Mouse (Mus musculus): ENCODE measurements at regions not wholly inside any gene's neighbourhood (a gene's known extent, or its start where the extent isn't known, plus 50 kb on each side); places are given as distances from the start of the nearest gene placed in this dataset.

- Histone ChIP-seq H3K79me2 (replicated peaks; ENCODE audit: control insufficient read depth, extremely low read depth, insufficient read depth, poor library complexity, severe bottlenecking) (no peaks in the 10 kb centered on the region), H3K9me3 (replicated peaks; ENCODE audit: low read length) (peaks cover 67% of the 10 kb centered on the region), H3K36me3 (replicated peaks in 1 of 2; ENCODE audit: control insufficient read depth in 1 of 2, insufficient read depth in 1 of 2, low read length in 1 of 2) (no peaks in the 10 kb centered on the region), H3K4me2 (ENCODE audit: insufficient read depth, low read depth, poor library complexity, severe bottlenecking) (no peak overlapping the region), H3K4me1 (ENCODE audit: control insufficient read depth in 1 of 2, insufficient read depth in 2 of 2) (no peaks in the 10 kb centered on the region), H3K4me3 (replicated peaks in 1 of 3; ENCODE audit: low read depth in 2 of 3, low read length in 2 of 3, poor library complexity in 1 of 3) (no peak overlapping the region), H3K27me3 (replicated peaks) (no peaks in the 10 kb centered on the region), H3K27ac (ENCODE audit: insufficient read depth, low read depth) (no peak overlapping the region), H3K9ac (ENCODE audit: insufficient read depth, low read depth) (no peak overlapping the region)
- TF ChIP-seq ETS1 (conservative IDR thresholded peaks at IDR 0.05; ENCODE audit: low read depth, low read length) (no peak), ZMIZ1 (IDR thresholded peaks at IDR 0.05; ENCODE audit: low read depth, low read length) (no peak), USF1 (IDR thresholded peaks at IDR 0.05; ENCODE audit: low read depth, low read length) (no peak), E2F4 (IDR thresholded peaks at IDR 0.05; ENCODE audit: insufficient replicate concordance, low read depth, low read length) (no peak), RCOR1 (conservative IDR thresholded peaks at IDR 0.05; ENCODE audit: low read depth, low read length) (no peak), PAX5 (IDR thresholded peaks at IDR 0.05; ENCODE audit: low read length) (no peak), MXI1 (IDR thresholded peaks at IDR 0.05; ENCODE audit: low read depth, low read length) (no peak), CHD2 (IDR thresholded peaks at IDR 0.05; ENCODE audit: low read length) (no peak), USF2 (conservative IDR thresholded peaks at IDR 0.05; ENCODE audit: low read depth, low read length) (no peak), POLR2A (IDR thresholded peaks at IDR 0.05; ENCODE audit: low read depth, low read length) (no peak), SIN3A (IDR thresholded peaks at IDR 0.05; ENCODE audit: low read length) (no peak), UBTF (IDR thresholded peaks at IDR 0.05; ENCODE audit: low read depth, low read length) (no peak), TCF12 (IDR thresholded peaks at IDR 0.05; ENCODE audit: low read depth, low read length) (no peak), ZC3H11A (IDR thresholded peaks at IDR 0.05; ENCODE audit: low read depth, low read length) (no peak), CTCF (conservative IDR thresholded peaks at IDR 0.05 in 1 of 2, IDR thresholded peaks at IDR 0.05 in 1 of 2; ENCODE audit: low read depth in 2 of 2, low read length in 2 of 2) (no peak)
- no peak for DNase-seq (ENCODE audit: extremely low read depth)
- dilution Hi-C loops (cut with MboI; ENCODE audit: extremely low pct_ligation_motif_present, extremely low pct_unique_long_range_greater_than_20kb, low sequenced_read_pairs): no loop called here
- in situ Hi-C loops (cut with MboI; ENCODE audit: low pct_ligation_motif_present, low pct_unique_long_range_greater_than_20kb, low sequenced_read_pairs): no loop called here
Measured at GRCm38 (mm10) chr2:171593884-171594283, 449.4 kb downstream of the Cbln4 start.

GRCm38 (mm10) chr2:171592315-171592714 is 451.0 kb downstream of the Cbln4 start:
- Histone ChIP-seq H3K4me1 (ENCODE audit: control insufficient read depth in 1 of 2, insufficient read depth in 2 of 2) (no peaks in the 10 kb centered on the region), H3K27me3 (replicated peaks) (no peaks in the 10 kb centered on the region), H3K36me3 (replicated peaks in 1 of 2; ENCODE audit: control insufficient read depth in 1 of 2, insufficient read depth in 1 of 2, low read length in 1 of 2) (no peaks in the 10 kb centered on the region), H3K79me2 (replicated peaks; ENCODE audit: control insufficient read depth, extremely low read depth, insufficient read depth, poor library complexity, severe bottlenecking) (no peaks in the 10 kb centered on the region), H3K27ac (ENCODE audit: insufficient read depth, low read depth) (no peak overlapping the region), H3K9ac (ENCODE audit: insufficient read depth, low read depth) (no peak overlapping the region), H3K4me2 (ENCODE audit: insufficient read depth, low read depth, poor library complexity, severe bottlenecking) (no peak overlapping the region), H3K4me3 (replicated peaks in 1 of 3; ENCODE audit: low read depth in 2 of 3, low read length in 2 of 3, poor library complexity in 1 of 3) (no peak overlapping the region), H3K9me3 (replicated peaks; ENCODE audit: low read length) (peaks cover 70% of the 10 kb centered on the region)
- in situ Hi-C loops (cut with MboI; ENCODE audit: low pct_ligation_motif_present, low pct_unique_long_range_greater_than_20kb, low sequenced_read_pairs): no loop called here
- TF ChIP-seq UBTF (IDR thresholded peaks at IDR 0.05; ENCODE audit: low read depth, low read length) (no peak), MXI1 (IDR thresholded peaks at IDR 0.05; ENCODE audit: low read depth, low read length) (no peak), JUN (IDR thresholded peaks at IDR 0.05; ENCODE audit: insufficient read depth, low read depth, low read length) (no peak), JUND (conservative IDR thresholded peaks at IDR 0.05; ENCODE audit: low read depth, low read length) (no peak), USF2 (conservative IDR thresholded peaks at IDR 0.05; ENCODE audit: low read depth, low read length) (no peak), MAZ (IDR thresholded peaks at IDR 0.05; ENCODE audit: low read depth, low read length) (no peak), HCFC1 (IDR thresholded peaks at IDR 0.05; ENCODE audit: low read depth, low read length) (no peak), TCF12 (IDR thresholded peaks at IDR 0.05; ENCODE audit: low read depth, low read length) (no peak), ZNF384 (IDR thresholded peaks at IDR 0.05; ENCODE audit: low read depth, low read length) (no peak), CTCF (conservative IDR thresholded peaks at IDR 0.05 in 1 of 2, IDR thresholded peaks at IDR 0.05 in 1 of 2; ENCODE audit: low read depth in 2 of 2, low read length in 2 of 2) (no peak), ZMIZ1 (IDR thresholded peaks at IDR 0.05; ENCODE audit: low read depth, low read length) (no peak), POLR2A (IDR thresholded peaks at IDR 0.05; ENCODE audit: low read depth, low read length) (no peak), NRF1 (IDR thresholded peaks at IDR 0.05; ENCODE audit: low read depth, low read length) (no peak), RAD21 (IDR thresholded peaks at IDR 0.05; ENCODE audit: low read depth, low read length) (no peak), E2F4 (IDR thresholded peaks at IDR 0.05; ENCODE audit: insufficient replicate concordance, low read depth, low read length) (no peak), SMC3 (IDR thresholded peaks at IDR 0.05; ENCODE audit: low read depth, low read length) (no peak), ETS1 (conservative IDR thresholded peaks at IDR 0.05; ENCODE audit: low read depth, low read length) (no peak), CHD1 (IDR thresholded peaks at IDR 0.05; ENCODE audit: low read depth, low read length) (no peak), ZC3H11A (IDR thresholded peaks at IDR 0.05; ENCODE audit: low read depth, low read length) (no peak)
- dilution Hi-C loops (cut with MboI; ENCODE audit: extremely low pct_ligation_motif_present, extremely low pct_unique_long_range_greater_than_20kb, low sequenced_read_pairs): no loop called here
- DNase-seq (ENCODE audit: extremely low read depth): no peak

All from CH12.LX (cell line).